Mouse (Mus musculus): Measurements from ENCODE around the gene Adgrv1.

The Adgrv1 gene

DNA sequence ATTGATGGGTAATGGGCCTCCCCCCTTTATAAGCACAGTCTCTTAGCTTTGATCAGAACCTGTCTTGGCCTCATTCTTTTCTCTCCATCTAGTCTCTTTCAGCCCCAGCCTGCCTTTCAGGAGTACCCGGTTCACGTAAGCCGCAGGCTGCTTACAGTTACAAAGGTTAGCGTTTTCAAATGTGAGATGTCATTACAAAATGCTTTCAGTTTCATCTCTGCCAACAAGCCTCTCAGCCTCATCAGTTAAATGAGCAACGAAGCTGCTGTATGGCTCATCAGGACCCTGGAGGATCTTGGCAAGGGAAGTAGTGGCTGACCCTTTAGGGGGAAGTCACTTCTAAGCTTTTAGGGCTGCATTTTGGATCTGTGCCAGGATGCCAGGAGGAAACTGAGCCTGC lies 560.7 kb downstream of the Adgrv1 start:
- no peak for DNase-seq (ENCODE audit: low read depth, low spot score)

DNA sequence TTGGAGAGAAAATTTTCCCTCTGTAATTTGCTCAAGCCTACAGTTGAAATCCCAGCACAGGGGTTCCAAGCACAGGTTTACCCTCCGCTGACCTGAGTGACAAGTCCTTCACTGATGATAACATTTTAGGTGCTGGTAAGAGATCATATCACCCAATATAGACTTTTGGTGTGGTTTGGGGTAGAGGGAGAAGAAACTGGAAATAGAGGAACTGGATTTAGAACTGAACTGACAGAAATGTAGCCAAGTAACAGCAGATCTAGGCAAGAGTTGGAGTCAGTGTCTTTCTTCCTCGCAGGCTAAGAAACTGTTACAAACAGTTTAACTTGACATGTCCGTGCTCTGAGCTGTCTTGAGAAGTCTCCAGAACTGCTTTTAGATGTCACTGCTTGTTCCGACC lies 581.5 kb downstream of the Adgrv1 start:
- no peak for DNase-seq (ENCODE audit: low read depth, low spot score)

DNA sequence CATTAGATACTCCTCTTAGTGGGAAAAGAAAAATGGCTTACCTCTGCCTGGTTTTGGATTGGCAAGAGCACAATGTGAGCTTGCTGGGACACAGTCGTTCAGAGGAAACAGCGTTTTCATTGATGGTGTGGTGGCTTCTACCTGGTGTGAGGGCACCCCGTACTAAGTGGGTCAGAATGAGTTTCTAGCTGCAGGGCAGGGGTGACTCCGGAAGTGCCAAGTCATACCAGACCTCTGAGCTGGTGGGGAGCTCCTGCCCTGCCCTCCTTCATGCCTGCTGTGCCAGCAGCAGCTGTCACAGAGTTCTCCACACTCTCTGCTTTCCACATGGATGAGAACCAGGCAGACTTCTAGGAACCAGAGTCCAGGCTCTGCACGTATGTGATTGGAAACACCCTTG lies 582.0 kb downstream of the Adgrv1 start:
- DNase-seq (ENCODE audit: low read depth, low spot score) = no peak

DNA sequence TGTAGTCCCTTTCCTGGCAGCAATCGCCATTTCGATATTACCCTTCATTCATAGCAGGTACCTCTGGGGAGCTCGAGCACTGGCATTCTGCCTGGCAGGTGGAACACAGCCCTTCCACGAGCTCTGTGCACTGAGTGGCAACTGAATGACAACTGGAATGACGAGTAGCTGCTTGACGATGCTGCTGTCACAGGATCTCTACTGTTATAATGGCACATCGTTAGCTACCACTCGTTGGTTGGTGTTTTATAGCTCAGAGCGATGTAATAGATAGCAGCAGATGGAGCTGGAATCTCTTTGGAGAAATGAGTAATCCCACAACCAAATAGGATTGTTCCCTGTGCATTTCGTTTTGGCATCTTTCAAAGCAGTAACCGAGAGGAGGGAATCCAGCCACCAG lies 587.6 kb downstream of the Adgrv1 start:
- no peak for DNase-seq (ENCODE audit: low read depth, low spot score)

All from forelimb bud, embryonic 11.5 days (tissue).